Mouse (Mus musculus) lung, adult 2 months (tissue): ENCODE measurements around the gene Cdkn2aip. TPM values are rescaled to one million over a fixed set of nuclear protein-coding genes. Genes with fewer than 3 reads are reported as not detected.
A peak's percentile ranks its signal among the peaks of the same experiment; 100 is the strongest.

Source experiments
- DNase-seq: peaks from one replicate; pipeline ENCODE4 v3.0.0; 2022
- H3K4me1 ChIP-seq: fragments of 200-500 bp; 2 replicates; pipeline ENCODE4 v1.6.1; 2011; ENCODE audit warnings: low read length; ENCODE audit not compliant: control insufficient read depth, insufficient read depth
- H3K4me3 ChIP-seq: fragments of 200-500 bp; replicated peaks from 2 replicates; pipeline ENCODE3; 2011; ENCODE audit warnings: low read depth, mild to moderate bottlenecking, control low read depth, low read length; ENCODE audit errors: extremely low read depth
- CTCF ChIP-seq: fragments of 200-500 bp; IDR thresholded peaks from 2 replicates; pipeline ENCODE4 v1.5.1; 2011; ENCODE audit warnings: mild to moderate bottlenecking, low read length, control low read depth; ENCODE audit not compliant: insufficient read depth
- POLR2A ChIP-seq: fragments of 200-500 bp; IDR thresholded peaks from 2 replicates; pipeline ENCODE4 v1.6.1; 2011; ENCODE audit warnings: low read depth, mild to moderate bottlenecking, control low read depth, low read length, borderline replicate concordance; ENCODE audit errors: extremely low read depth
- WGBS: fragments of 180-500 bp; shearing (Covaris S2); methylation state at CpG from one replicate; pipeline ENCODE4 v1.1.7; 2018; 5-methylcytosine and 5-hydroxymethylcytosine counted together
- polyA plus RNA-seq: library from polyadenylated mRNA; depleted of rRNA; stranded (reverse); fragments of >200 nt; gene quantifications from 2 replicates; pipeline ENCODE4 v1.2.3, GENCODE M21; 2012; rRNA removed

The Cdkn2aip gene
- polyA plus RNA-seq, 1 experiment: 9.6 TPM

GRCm38 (mm10) chr8:47673317-47674139 is 40.2 kb downstream of the Cdkn2aip start:
- peak; percentile 51; the same call in 1 of the 2 replicates for TF ChIP-seq POLR2A
- no peak for TF ChIP-seq CTCF
- peak; percentile 95 for DNase-seq
- Histone ChIP-seq H3K4me1 (peaks cover 4% of the 10 kb centered on the region; the same call in 1 of the 2 replicates), H3K4me3 (peak overlapping the region; percentile 94)
- WGBS: under 1% methylated on average over 48 of the region's 53 CpGs

GRCm38 (mm10) chr8:47664231-47664785 is 49.4 kb downstream of the Cdkn2aip start:
- no peak overlapping the region for H3K4me3 ChIP-seq
- TF ChIP-seq CTCF: no peak
- TF ChIP-seq POLR2A: no peak
- no peaks in the 10 kb centered on the region for H3K4me1 ChIP-seq
- no peak for DNase-seq
- WGBS: 82% methylated on average over 8 of the region's 8 CpGs

- DNase-seq: no peak
- WGBS: 67% methylated on average over 5 of the region's 5 CpGs
- H3K4me3 ChIP-seq: no peak overlapping the region
- TF ChIP-seq POLR2A (peak; percentile 18; the same call in 1 of the 2 replicates), CTCF (no peak)
- H3K4me1 ChIP-seq: no peaks in the 10 kb centered on the region
Measured at GRCm38 (mm10) chr8:47663201-47663600, 50.5 kb downstream of the Cdkn2aip start.

- WGBS: 76% methylated on average over 5 of the region's 5 CpGs
- no peak for TF ChIP-seq POLR2A
- TF ChIP-seq CTCF: no peak
- Histone ChIP-seq H3K4me3 (no peak overlapping the region), H3K4me1 (no peaks in the 10 kb centered on the region)
- no peak for DNase-seq
Measured at GRCm38 (mm10) chr8:47662716-47663115, 51.0 kb downstream of the Cdkn2aip start.

DNA sequence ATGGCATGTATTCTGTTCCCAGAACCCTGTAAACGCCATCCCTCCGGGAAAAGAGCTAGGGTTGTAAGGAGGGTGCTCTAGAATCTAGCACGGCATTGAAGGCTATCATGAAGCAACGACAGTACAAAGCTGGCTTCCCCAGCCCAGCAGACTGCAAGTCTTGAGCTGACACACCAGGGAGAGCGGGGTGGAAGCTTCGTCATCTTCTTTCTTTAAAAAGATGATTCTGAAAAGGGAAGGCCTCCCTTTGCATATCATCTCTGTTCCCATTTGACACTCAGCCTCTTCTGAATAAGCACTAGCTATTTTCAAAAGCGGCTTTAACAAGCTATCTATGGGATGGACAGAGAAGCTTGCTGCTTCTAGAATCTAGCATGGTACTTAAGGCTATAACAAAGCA is 53.3 kb downstream of the Cdkn2aip start:
- DNase-seq: no peak
- 94% methylated on average over 7 of the region's 7 CpGs for WGBS
- no peak for TF ChIP-seq POLR2A
- no peak for TF ChIP-seq CTCF
- no peaks in the 10 kb centered on the region for H3K4me1 ChIP-seq
- H3K4me3 ChIP-seq: no peak overlapping the region

GRCm38 (mm10) chr8:47659463-47659862 is 54.3 kb downstream of the Cdkn2aip start:
- no peak for DNase-seq
- Histone ChIP-seq H3K4me3 (no peak overlapping the region), H3K4me1 (no peaks in the 10 kb centered on the region)
- TF ChIP-seq POLR2A (no peak), CTCF (no peak)
- WGBS: 87% methylated on average over 5 of the region's 5 CpGs

Other genes with a start within 250 kb of the Cdkn2aip start
- gene Trappc11, start 180.5 kb downstream of the Cdkn2aip start, polyA plus RNA-seq: 18.4 and 22.0 TPM in 2 replicates
- gene Rwdd4a, start 180.3 kb downstream of the Cdkn2aip start, polyA plus RNA-seq: 12.1 and 12.3 TPM in 2 replicates
- 2.1 and 6.4 TPM in 2 replicates for gene Ing2, start 38.4 kb downstream of the Cdkn2aip start, polyA plus RNA-seq
- gene Cldn24, start 108.2 kb upstream of the Cdkn2aip start, polyA plus RNA-seq: not detected in 2 replicates
- gene Cldn22, start 110.5 kb upstream of the Cdkn2aip start, polyA plus RNA-seq: 1.6 and 2.7 TPM in 2 replicates